Mouse (Mus musculus): ENCODE measurements around the gene Gm20388. TPM values are rescaled to one million over a fixed set of nuclear protein-coding genes. Genes with fewer than 3 reads are reported as not detected.

The Gm20388 gene
- total RNA-seq, 1 experiment from 2014 or later, result 10.0 TPM

- no peak for ATAC-seq (replicated peaks; ENCODE audit: insufficient number of reproducible peaks, low FRiP score, low TSS enrichment, poor library complexity, severe bottlenecking)
These were observed 91.1 kb downstream of the Gm20388 start for GRCm38 (mm10) chr8:120001712-120002111.

GRCm38 (mm10) chr8:120002348-120002747 is 91.7 kb downstream of the Gm20388 start:
- no peak for ATAC-seq (replicated peaks; ENCODE audit: insufficient number of reproducible peaks, low FRiP score, low TSS enrichment, poor library complexity, severe bottlenecking)

- ATAC-seq (replicated peaks; ENCODE audit: insufficient number of reproducible peaks, low FRiP score, low TSS enrichment, poor library complexity, severe bottlenecking), result no peak
These were observed 93.6 kb downstream of the Gm20388 start for GRCm38 (mm10) chr8:120004154-120004702.

- no peak for ATAC-seq (replicated peaks; ENCODE audit: insufficient number of reproducible peaks, low FRiP score, low TSS enrichment, poor library complexity, severe bottlenecking)
These were observed 94.2 kb downstream of the Gm20388 start for GRCm38 (mm10) chr8:120004705-120005381.

- no peak for ATAC-seq (replicated peaks; ENCODE audit: insufficient number of reproducible peaks, low FRiP score, low TSS enrichment, poor library complexity, severe bottlenecking)
These were observed 96.1 kb downstream of the Gm20388 start for GRCm38 (mm10) chr8:120006645-120007160.

- ATAC-seq (replicated peaks; ENCODE audit: insufficient number of reproducible peaks, low FRiP score, low TSS enrichment, poor library complexity, severe bottlenecking), result no peak
These were observed 96.5 kb downstream of the Gm20388 start for GRCm38 (mm10) chr8:120007178-120007577.

GRCm38 (mm10) chr8:120009284-120009683 is 98.6 kb downstream of the Gm20388 start:
- ATAC-seq (replicated peaks; ENCODE audit: insufficient number of reproducible peaks, low FRiP score, low TSS enrichment, poor library complexity, severe bottlenecking), result no peak

GRCm38 (mm10) chr8:120012491-120012890 is 101.8 kb downstream of the Gm20388 start:
- no peak for ATAC-seq (replicated peaks; ENCODE audit: insufficient number of reproducible peaks, low FRiP score, low TSS enrichment, poor library complexity, severe bottlenecking)

- ATAC-seq (replicated peaks; ENCODE audit: insufficient number of reproducible peaks, low FRiP score, low TSS enrichment, poor library complexity, severe bottlenecking), result no peak
These were observed 102.3 kb downstream of the Gm20388 start for GRCm38 (mm10) chr8:120012927-120013326.

GRCm38 (mm10) chr8:120014267-120015023 is 103.8 kb downstream of the Gm20388 start:
- no peak for ATAC-seq (replicated peaks; ENCODE audit: insufficient number of reproducible peaks, low FRiP score, low TSS enrichment, poor library complexity, severe bottlenecking)

- ATAC-seq (replicated peaks; ENCODE audit: insufficient number of reproducible peaks, low FRiP score, low TSS enrichment, poor library complexity, severe bottlenecking), result no peak
These were observed 105.3 kb downstream of the Gm20388 start for GRCm38 (mm10) chr8:120015916-120016315.

GRCm38 (mm10) chr8:120016424-120016823 is 105.8 kb downstream of the Gm20388 start:
- 0 out of 2 replicates have a peak, but pooled peaks have one; percentile 32 for ATAC-seq (replicated peaks; ENCODE audit: insufficient number of reproducible peaks, low FRiP score, low TSS enrichment, poor library complexity, severe bottlenecking)

- no peak for ATAC-seq (replicated peaks; ENCODE audit: insufficient number of reproducible peaks, low FRiP score, low TSS enrichment, poor library complexity, severe bottlenecking)
These were observed 106.7 kb downstream of the Gm20388 start for GRCm38 (mm10) chr8:120017349-120017748.

- no peak for ATAC-seq (replicated peaks; ENCODE audit: insufficient number of reproducible peaks, low FRiP score, low TSS enrichment, poor library complexity, severe bottlenecking)
These were observed 107.1 kb downstream of the Gm20388 start for GRCm38 (mm10) chr8:120017786-120018185.

GRCm38 (mm10) chr8:120018379-120018778 is 107.7 kb downstream of the Gm20388 start:
- no peak for ATAC-seq (replicated peaks; ENCODE audit: insufficient number of reproducible peaks, low FRiP score, low TSS enrichment, poor library complexity, severe bottlenecking)

GRCm38 (mm10) chr8:120019297-120019696 is 108.7 kb downstream of the Gm20388 start:
- no peak for ATAC-seq (replicated peaks; ENCODE audit: insufficient number of reproducible peaks, low FRiP score, low TSS enrichment, poor library complexity, severe bottlenecking)

GRCm38 (mm10) chr8:120020298-120020697 is 109.7 kb downstream of the Gm20388 start:
- no peak for ATAC-seq (replicated peaks; ENCODE audit: insufficient number of reproducible peaks, low FRiP score, low TSS enrichment, poor library complexity, severe bottlenecking)

- ATAC-seq (replicated peaks; ENCODE audit: insufficient number of reproducible peaks, low FRiP score, low TSS enrichment, poor library complexity, severe bottlenecking), result no peak
These were observed 115.6 kb downstream of the Gm20388 start for GRCm38 (mm10) chr8:120026199-120026598.

GRCm38 (mm10) chr8:120026991-120027390 is 116.3 kb downstream of the Gm20388 start:
- no peak for ATAC-seq (replicated peaks; ENCODE audit: insufficient number of reproducible peaks, low FRiP score, low TSS enrichment, poor library complexity, severe bottlenecking)

GRCm38 (mm10) chr8:120030447-120030846 is 119.8 kb downstream of the Gm20388 start:
- no peak for ATAC-seq (replicated peaks; ENCODE audit: insufficient number of reproducible peaks, low FRiP score, low TSS enrichment, poor library complexity, severe bottlenecking)

All from monocyte, adult 5-6 weeks (primary cell).